Mouse (Mus musculus) liver, adult 2 months (tissue): ENCODE data around the gene Taf7l. TPM values are rescaled to one million over a fixed set of nuclear protein-coding genes. Genes with fewer than 3 reads are reported as not detected.

ENCODE experiments used
- DNase-seq: peaks from one replicate; pipeline ENCODE4 v3.0.0-alpha.2; 2011; ENCODE audit warnings: low read depth, low spot score; ENCODE audit errors: extremely low read depth
- H3K27ac ChIP-seq: fragments of 200-500 bp; replicated peaks from 2 replicates; pipeline ENCODE4 v1.5.1; 2012; ENCODE audit warnings: low read depth, mild to moderate bottlenecking, control low read depth, inconsistent platforms, low read length; ENCODE audit not compliant: insufficient read depth
- H3K27me3 ChIP-seq: fragments of 200-500 bp; 2 replicates; pipeline ENCODE4 v1.6.1; 2012; ENCODE audit warnings: mild to moderate bottlenecking, moderate library complexity, low read length, inconsistent platforms; ENCODE audit not compliant: control insufficient read depth, insufficient read depth
- H3K36me3 ChIP-seq: fragments of 200-500 bp; 2 replicates; pipeline ENCODE4 v1.6.1; 2012; ENCODE audit warnings: low read length, inconsistent platforms; ENCODE audit not compliant: control insufficient read depth, insufficient read depth
- H3K4me1 ChIP-seq: fragments of 200-500 bp; 2 replicates; pipeline ENCODE4 v1.6.1; 2011; ENCODE audit warnings: low read length; ENCODE audit not compliant: control insufficient read depth, insufficient read depth
- H3K4me3 ChIP-seq: fragments of 200-500 bp; 2 replicates; pipeline ENCODE4 v1.5.1; 2011; ENCODE audit warnings: low read depth, mild to moderate bottlenecking, control low read depth, low read length, moderate library complexity; ENCODE audit not compliant: insufficient read depth
- H3K79me2 ChIP-seq: fragments of 200-500 bp; 2 replicates; pipeline ENCODE4 v1.6.1; 2012; ENCODE audit warnings: inconsistent platforms, mild to moderate bottlenecking, low read length, moderate library complexity; ENCODE audit not compliant: control insufficient read depth, insufficient read depth
- H3K9ac ChIP-seq: fragments of 200-500 bp; 2 replicates; pipeline ENCODE4 v1.6.1; 2012; ENCODE audit warnings: low read depth, mild to moderate bottlenecking, control low read depth, inconsistent platforms, low read length
- CTCF ChIP-seq: fragments of 200-500 bp; IDR thresholded peaks from 2 replicates; pipeline ENCODE4 v1.5.1; 2011; ENCODE audit warnings: low read depth, low read length, control low read depth
- POLR2A ChIP-seq: fragments of 200-500 bp; IDR thresholded peaks from 2 replicates; pipeline ENCODE4 v1.6.1; 2011; ENCODE audit warnings: low read length, control low read depth; ENCODE audit not compliant: insufficient read depth; ENCODE audit errors: extremely low read depth
- WGBS: fragments of 180-500 bp; shearing (Covaris S2); methylation state at CpG from one replicate; pipeline ENCODE4 v1.1.7; 2018; 5-methylcytosine and 5-hydroxymethylcytosine counted together
- polyA plus RNA-seq: library from polyadenylated mRNA; depleted of rRNA; stranded (reverse); fragments of >200 nt; gene quantifications from 2 replicates; pipeline ENCODE4 v1.2.3, GENCODE M21; 2012
- total RNA-seq: library from RNA; depleted of rRNA; stranded (reverse); fragments of >200 nt; gene quantifications from 2 replicates; pipeline ENCODE4 v1.2.3, GENCODE M21; 2014

The Taf7l gene
- total and polyA plus RNA-seq, 2 experiments = not detected

- Histone ChIP-seq H3K36me3 (no peaks in the 10 kb centered on the region), H3K27ac (no peak overlapping the region), H3K27me3 (no peaks in the 10 kb centered on the region), H3K9ac (no peak overlapping the region), H3K79me2 (no peaks in the 10 kb centered on the region), H3K4me1 (no peaks in the 10 kb centered on the region), H3K4me3 (no peak overlapping the region)
- TF ChIP-seq CTCF (no peak), POLR2A (no peak)
- WGBS = 10% methylated on average over 3 of the region's 3 CpGs
- peak; percentile 54 for DNase-seq
Measured at GRCm38 (mm10) chrX:134481720-134482119, 5.4 kb upstream of the Taf7l start.

- Histone ChIP-seq H3K27ac (no peak overlapping the region), H3K4me3 (no peak overlapping the region), H3K79me2 (no peaks in the 10 kb centered on the region), H3K9ac (no peak overlapping the region), H3K36me3 (no peaks in the 10 kb centered on the region), H3K27me3 (no peaks in the 10 kb centered on the region), H3K4me1 (no peaks in the 10 kb centered on the region)
- TF ChIP-seq POLR2A (no peak), CTCF (no peak)
- DNase-seq = no peak
- WGBS = 53% methylated on average over 38 of the region's 67 CpGs
Measured at GRCm38 (mm10) chrX:134474988-134475710, 1.1 kb downstream of the Taf7l start.

GRCm38 (mm10) chrX:134427307-134427706 lies 49.0 kb downstream of the Taf7l start:
- WGBS = 75% methylated on average over 3 of the region's 3 CpGs

GRCm38 (mm10) chrX:134426819-134427218 lies 49.5 kb downstream of the Taf7l start:
- H3K4me3 ChIP-seq = no peak overlapping the region
- TF ChIP-seq POLR2A (no peak), CTCF (no peak)
- H3K79me2 ChIP-seq = no peaks in the 10 kb centered on the region
- DNase-seq = no peak
- H3K36me3 ChIP-seq = no peaks in the 10 kb centered on the region
- no peaks in the 10 kb centered on the region for H3K4me1 ChIP-seq
- H3K27ac ChIP-seq = no peak overlapping the region
- no peaks in the 10 kb centered on the region for H3K27me3 ChIP-seq
- 72% methylated on average over 6 of the region's 6 CpGs for WGBS
- no peak overlapping the region for H3K9ac ChIP-seq

More at GRCm38 (mm10) chrX:134427307-134427706, 49.0 kb downstream of the Taf7l start:
- TF ChIP-seq CTCF (no peak), POLR2A (no peak)
- H3K36me3 ChIP-seq = no peaks in the 10 kb centered on the region
- H3K27me3 ChIP-seq = no peaks in the 10 kb centered on the region
- no peak for DNase-seq
- H3K4me3 ChIP-seq = no peak overlapping the region
- no peaks in the 10 kb centered on the region for H3K4me1 ChIP-seq
- no peak overlapping the region for H3K27ac ChIP-seq
- H3K9ac ChIP-seq = no peak overlapping the region
- H3K79me2 ChIP-seq = no peaks in the 10 kb centered on the region

- Histone ChIP-seq H3K9ac (no peak overlapping the region), H3K36me3 (no peaks in the 10 kb centered on the region), H3K79me2 (no peaks in the 10 kb centered on the region), H3K4me3 (no peak overlapping the region), H3K27ac (no peak overlapping the region), H3K27me3 (no peaks in the 10 kb centered on the region), H3K4me1 (no peaks in the 10 kb centered on the region)
- peak; percentile 1 for DNase-seq
- TF ChIP-seq POLR2A = no peak
- no peak for TF ChIP-seq CTCF
- whole genome bisulfite sequencing = 78% methylated on average over 10 of the region's 10 CpGs
Measured at GRCm38 (mm10) chrX:134425798-134426197, 50.5 kb downstream of the Taf7l start.

GRCm38 (mm10) chrX:134424263-134424662 lies 52.0 kb downstream of the Taf7l start:
- Histone ChIP-seq H3K36me3 (no peaks in the 10 kb centered on the region), H3K4me3 (no peak overlapping the region), H3K27me3 (no peaks in the 10 kb centered on the region), H3K9ac (no peak overlapping the region), H3K27ac (no peak overlapping the region), H3K4me1 (no peaks in the 10 kb centered on the region), H3K79me2 (no peaks in the 10 kb centered on the region)
- WGBS = 87% methylated on average over 5 of the region's 5 CpGs
- TF ChIP-seq CTCF (no peak), POLR2A (no peak)
- DNase-seq = no peak
